Mouse (Mus musculus) lung, postnatal 0 days (tissue): ENCODE data around the gene Parp6. TPM values are rescaled to one million over a fixed set of nuclear protein-coding genes. Genes with fewer than 3 reads are reported as not detected.

ENCODE experiments used
- ATAC-seq: fragments of 200-750 bp; cut with Nextera tagmentation; 2 replicates; pipeline ENCODE4 v1.8.0; 2017; ENCODE audit warnings: moderate library complexity
- DNase-seq: peaks from one replicate; pipeline ENCODE4 v3.0.0-alpha.2; 2016; ENCODE audit warnings: low spot score
- H3K27ac ChIP-seq: fragments of 300-500 bp; sonication (generic); 2 replicates; pipeline ENCODE4 v1.5.1; 2014; ENCODE audit warnings: antibody characterized with exemption, mild to moderate bottlenecking, low read length, mixed read lengths
- H3K27me3 ChIP-seq: fragments of 300-500 bp; sonication (generic); replicated peaks from 2 replicates; pipeline ENCODE4 v1.6.1; 2014; ENCODE audit warnings: low read length, mixed read lengths; ENCODE audit not compliant: insufficient read depth
- H3K36me3 ChIP-seq: fragments of 300-500 bp; sonication (generic); 2 replicates; pipeline ENCODE4 v1.6.1; 2014; ENCODE audit warnings: low read length, mixed read lengths; ENCODE audit not compliant: insufficient read depth
- H3K4me1 ChIP-seq: fragments of 300-500 bp; sonication (generic); 2 replicates; pipeline ENCODE4 v1.6.1; 2014; ENCODE audit warnings: antibody characterized with exemption, low read depth, low read length, mixed read lengths; ENCODE audit not compliant: insufficient read depth
- H3K4me2 ChIP-seq: fragments of 300-500 bp; sonication (generic); replicated peaks from 2 replicates; pipeline ENCODE4 v1.6.1; 2014; ENCODE audit warnings: low read depth, mild to moderate bottlenecking, low read length, moderate library complexity, mixed read lengths
- H3K4me3 ChIP-seq: fragments of 300-500 bp; sonication (generic); 2 replicates; pipeline ENCODE4 v1.5.1; 2014; ENCODE audit warnings: low read depth, low read length
- H3K9ac ChIP-seq: fragments of 300-500 bp; sonication (generic); replicated peaks from 2 replicates; pipeline ENCODE4 v1.6.1; 2014; ENCODE audit warnings: low read depth, mild to moderate bottlenecking
- H3K9me3 ChIP-seq: fragments of 300-500 bp; sonication (generic); 2 replicates; pipeline ENCODE4 v1.6.1; 2016; ENCODE audit warnings: low read length, mixed read lengths
- CTCF ChIP-seq: IDR thresholded peaks from 2 replicates; pipeline ENCODE4 v1.5.1; 2016; ENCODE audit warnings: antibody characterized with exemption, mild to moderate bottlenecking
- EP300 ChIP-seq: IDR thresholded peaks from 2 replicates; pipeline ENCODE4 v1.6.1; 2016; ENCODE audit warnings: antibody characterized with exemption, mild to moderate bottlenecking, control low read depth
- WGBS: fragments of 180-500 bp; shearing (Covaris S2); extraction: QIAGEN DNeasy Blood & Tissue Kit; methylation state at CpG from one replicate; pipeline ENCODE4 v1.1.7; 2014; 5-methylcytosine and 5-hydroxymethylcytosine counted together
- polyA plus RNA-seq: library from polyadenylated mRNA; unstranded; fragments of >200 nt; fragmentation: Nextera tagmentation; extraction: Ambion mirVana; gene quantifications from 2 replicates; pipeline ENCODE4 v1.2.1, GENCODE M21; 2015

The Parp6 gene
- polyA plus RNA-seq, 1 experiment from 2014 or later, result 18.3 TPM

DNA sequence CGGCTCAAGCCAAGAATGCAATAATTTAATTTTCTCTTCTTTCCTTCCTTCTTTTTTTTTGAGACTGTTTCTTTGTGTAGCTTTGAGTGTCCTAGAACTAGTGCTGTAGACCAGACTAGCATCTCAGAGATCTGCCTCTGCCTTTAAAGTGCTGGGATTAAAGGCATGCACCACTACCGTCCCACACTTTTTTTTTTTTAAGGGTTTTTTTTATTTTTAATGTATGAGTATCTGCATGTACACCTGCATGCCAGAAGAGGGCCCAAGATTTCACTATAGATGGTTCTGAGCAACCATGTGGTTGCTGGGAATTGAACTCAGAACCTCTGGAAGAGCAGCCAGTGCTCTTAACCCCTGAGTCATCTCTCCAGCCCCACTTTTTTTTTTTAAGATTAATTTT, 1.3 kb upstream of the Parp6 start:
- no peak overlapping the region for H3K9ac ChIP-seq
- H3K4me2 ChIP-seq, result no peak overlapping the region
- TF ChIP-seq CTCF (no peak), EP300 (no peak)
- WGBS, result 77% methylated on average over 2 of the region's 2 CpGs
- no peaks in the 10 kb centered on the region for H3K36me3 ChIP-seq
- H3K27ac ChIP-seq, result no peak overlapping the region
- ATAC-seq (no peak), DNase-seq (no peak)
- no peaks in the 10 kb centered on the region for H3K9me3 ChIP-seq
- no peaks in the 10 kb centered on the region for H3K27me3 ChIP-seq
- 0 out of 2 replicates have a peak, but pooled peaks cover 5% of the 10 kb centered on the region for H3K4me1 ChIP-seq
- H3K4me3 ChIP-seq, result no peak overlapping the region

DNA sequence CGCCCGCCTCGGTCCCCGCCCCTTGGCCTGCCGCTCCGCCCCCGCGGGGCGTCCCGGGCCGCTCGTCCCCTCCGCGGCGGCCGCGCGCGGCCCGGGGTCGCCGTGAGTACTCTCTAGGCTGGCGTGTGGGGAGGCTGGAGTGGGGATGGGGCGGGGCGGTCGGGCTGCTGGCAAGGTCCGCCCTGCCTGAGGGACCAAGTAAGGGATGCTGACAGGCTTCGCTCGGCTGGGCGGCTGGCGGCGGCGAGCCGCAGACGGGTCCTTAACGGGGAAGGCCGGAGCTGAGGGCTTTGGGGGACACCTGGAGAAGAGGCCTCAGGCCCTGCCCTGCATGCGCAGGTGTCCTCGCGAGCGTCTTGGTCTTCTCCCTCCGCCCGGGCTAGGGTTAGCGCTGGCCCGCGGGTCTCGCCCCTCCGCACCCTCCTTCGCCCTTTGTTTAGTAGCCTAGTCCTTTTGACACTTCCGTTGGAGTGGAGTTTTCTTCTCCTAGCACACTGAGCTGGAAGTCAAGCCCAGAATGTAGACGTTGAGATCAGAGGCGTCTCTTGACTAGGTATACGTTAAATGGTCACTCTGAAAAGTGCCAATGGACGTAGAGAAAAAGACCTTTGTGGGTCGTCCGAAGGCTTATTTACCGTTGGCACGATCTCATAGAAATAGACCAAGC, 356 bp downstream of the Parp6 start:
- Histone ChIP-seq H3K4me3 (peak overlapping the region; percentile 80), H3K27ac (peak overlapping the region; percentile 91), H3K9ac (peak overlapping the region; percentile 63), H3K4me2 (peak overlapping the region; percentile 80), H3K9me3 (no peaks in the 10 kb centered on the region), H3K4me1 (0 out of 2 replicates have a peak, but pooled peaks cover 5% of the 10 kb centered on the region), H3K27me3 (no peaks in the 10 kb centered on the region), H3K36me3 (0 out of 2 replicates have a peak, but pooled peaks cover 2% of the 10 kb centered on the region)
- no peak for DNase-seq
- ATAC-seq, result peak; percentile 18
- 3% methylated on average over 39 of the region's 58 CpGs for WGBS
- TF ChIP-seq CTCF, result no peak
- TF ChIP-seq EP300, result no peak

DNA sequence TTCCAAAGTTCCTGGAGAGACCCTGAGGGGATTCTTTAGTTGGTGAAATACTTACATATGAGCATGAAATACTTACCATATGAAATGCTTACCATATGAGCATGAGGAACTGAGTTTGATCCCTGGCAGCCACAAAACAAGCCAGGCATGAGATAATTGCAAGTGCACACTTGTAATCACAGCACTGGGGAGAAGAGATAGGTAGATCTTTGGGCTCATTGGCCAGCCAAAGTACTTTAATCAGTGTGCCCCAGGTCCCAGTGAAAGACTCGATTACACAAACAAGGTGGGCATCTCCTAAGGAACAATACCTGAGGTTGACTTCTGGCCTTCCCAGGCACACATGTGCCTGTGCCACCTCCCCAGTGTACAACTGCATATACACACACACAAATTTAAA, 21.3 kb downstream of the Parp6 start:
- ATAC-seq (no peak), DNase-seq (no peak)
- H3K27me3 ChIP-seq, result no peaks in the 10 kb centered on the region
- 96% methylated on average over 1 of the region's 1 CpGs for WGBS
- no peak overlapping the region for H3K9ac ChIP-seq
- no peak overlapping the region for H3K27ac ChIP-seq
- H3K4me3 ChIP-seq, result no peak overlapping the region
- H3K9me3 ChIP-seq, result no peaks in the 10 kb centered on the region
- TF ChIP-seq EP300 (no peak), CTCF (no peak)
- H3K36me3 ChIP-seq, result peaks cover 35% of the 10 kb centered on the region
- no peaks in the 10 kb centered on the region for H3K4me1 ChIP-seq
- H3K4me2 ChIP-seq, result no peak overlapping the region

DNA sequence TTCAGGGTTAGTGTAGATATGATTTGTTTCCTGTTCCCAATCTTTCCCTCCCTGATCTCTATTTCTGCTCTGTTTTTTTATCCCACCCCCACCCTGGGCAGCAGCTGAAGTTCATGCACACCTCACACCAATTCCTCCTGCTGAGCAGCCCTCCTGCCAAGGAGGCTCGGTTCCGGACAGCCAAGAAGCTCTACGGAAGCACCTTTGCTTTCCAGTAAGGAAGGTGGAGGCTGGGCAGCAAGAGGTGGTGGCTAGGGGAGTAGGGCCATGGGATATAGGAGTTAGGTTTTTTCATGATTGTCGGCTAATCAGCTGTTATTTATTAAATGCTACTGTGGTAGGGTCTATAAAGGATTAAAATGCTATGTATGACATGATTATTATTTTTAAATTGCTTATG, 22.9 kb downstream of the Parp6 start:
- Histone ChIP-seq H3K4me2 (no peak overlapping the region), H3K4me3 (no peak overlapping the region), H3K27me3 (no peaks in the 10 kb centered on the region), H3K9ac (no peak overlapping the region), H3K36me3 (peaks cover 30% of the 10 kb centered on the region), H3K27ac (no peak overlapping the region), H3K9me3 (no peaks in the 10 kb centered on the region), H3K4me1 (no peaks in the 10 kb centered on the region)
- DNase-seq (no peak), ATAC-seq (no peak)
- TF ChIP-seq EP300 (no peak), CTCF (no peak)
- whole genome bisulfite sequencing, result 92% methylated on average over 4 of the region's 4 CpGs

DNA sequence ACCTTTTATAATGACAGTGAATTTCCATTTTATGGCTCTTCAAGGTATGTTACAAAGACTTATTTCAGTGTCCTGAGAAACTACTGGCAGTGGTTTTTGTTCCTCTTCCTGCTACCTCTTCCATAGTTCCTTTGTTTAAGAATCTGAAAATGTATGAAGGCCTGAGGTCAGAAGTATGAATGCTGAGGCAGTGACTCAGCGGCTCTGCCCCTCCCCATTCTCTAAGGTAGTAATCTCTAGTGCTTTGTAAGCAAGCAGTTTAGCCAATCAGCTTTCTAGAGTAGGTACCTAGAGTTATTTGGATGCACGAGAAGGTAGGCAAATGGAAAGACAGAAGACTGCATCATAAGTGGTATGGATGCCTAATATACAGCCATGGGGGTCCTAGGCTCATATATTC, 24.2 kb downstream of the Parp6 start:
- no peak for ATAC-seq
- no peak overlapping the region for H3K27ac ChIP-seq
- H3K9ac ChIP-seq, result no peak overlapping the region
- DNase-seq, result peak; percentile 42
- H3K9me3 ChIP-seq, result no peaks in the 10 kb centered on the region
- TF ChIP-seq EP300 (no peak), CTCF (no peak)
- no peak overlapping the region for H3K4me2 ChIP-seq
- no peak overlapping the region for H3K4me3 ChIP-seq
- 67% methylated on average over 2 of the region's 2 CpGs for WGBS
- H3K4me1 ChIP-seq, result no peaks in the 10 kb centered on the region
- H3K27me3 ChIP-seq, result no peaks in the 10 kb centered on the region
- peaks cover 27% of the 10 kb centered on the region for H3K36me3 ChIP-seq

DNA sequence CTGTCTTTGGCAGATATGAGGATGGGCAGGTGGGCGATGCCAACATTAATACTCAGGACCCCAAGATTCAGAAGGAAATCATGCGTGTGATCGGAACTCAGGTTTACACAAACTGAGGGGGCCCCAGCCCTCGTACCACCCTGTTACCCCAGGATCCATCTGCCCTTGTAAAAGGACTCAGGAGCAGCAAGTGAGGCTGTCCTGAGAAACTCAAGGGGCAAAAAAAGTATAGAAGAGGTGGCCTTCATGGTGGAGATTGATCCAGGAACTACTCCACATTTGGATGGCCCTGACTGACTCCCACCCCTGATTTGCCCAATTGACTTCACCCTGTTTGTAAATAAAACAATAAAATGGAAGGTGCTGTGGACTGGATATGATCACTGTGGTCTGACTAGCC, 32.8 kb downstream of the Parp6 start:
- H3K36me3 ChIP-seq, result peaks cover 11% of the 10 kb centered on the region
- ATAC-seq (no peak), DNase-seq (no peak)
- no peak overlapping the region for H3K27ac ChIP-seq
- H3K4me2 ChIP-seq, result no peak overlapping the region
- 96% methylated on average over 4 of the region's 4 CpGs for WGBS
- TF ChIP-seq EP300, result no peak
- no peak for TF ChIP-seq CTCF
- H3K4me1 ChIP-seq, result no peaks in the 10 kb centered on the region
- H3K9ac ChIP-seq, result no peak overlapping the region
- no peaks in the 10 kb centered on the region for H3K27me3 ChIP-seq
- no peaks in the 10 kb centered on the region for H3K9me3 ChIP-seq
- H3K4me3 ChIP-seq, result no peak overlapping the region
